Mouse (Mus musculus) neural tube, embryonic 13.5 days (tissue): ENCODE measurements at regions not wholly inside any gene's neighbourhood (a gene's known extent, or its start where the extent isn't known, plus 50 kb on each side); places are given as distances from the start of the nearest gene placed in this dataset.

ENCODE experiments used
- ATAC-seq: fragments of 200-750 bp; cut with Nextera tagmentation; 2 replicates; pipeline ENCODE4 v1.8.0; 2017; ENCODE audit warnings: low read depth, mild to moderate bottlenecking, moderate TSS enrichment, moderate library complexity
- H3K27ac ChIP-seq: fragments of 300-500 bp; sonication (generic); replicated peaks from 2 replicates; pipeline ENCODE4 v1.5.1; 2015; ENCODE audit warnings: moderate library complexity, mild to moderate bottlenecking, inconsistent platforms
- H3K27me3 ChIP-seq: fragments of 300-500 bp; sonication (generic); 2 replicates; pipeline ENCODE4 v1.6.1; 2015; ENCODE audit warnings: mild to moderate bottlenecking, inconsistent platforms
- H3K36me3 ChIP-seq: fragments of 300-500 bp; sonication (generic); 2 replicates; pipeline ENCODE4 v1.6.1; 2015; ENCODE audit warnings: mild to moderate bottlenecking, inconsistent platforms
- H3K4me1 ChIP-seq: fragments of 300-500 bp; sonication (generic); replicated peaks from 2 replicates; pipeline ENCODE4 v1.6.1; 2015; ENCODE audit warnings: inconsistent platforms
- H3K4me2 ChIP-seq: fragments of 300-500 bp; sonication (generic); 2 replicates; pipeline ENCODE4 v1.6.1; 2015; ENCODE audit warnings: inconsistent platforms, mild to moderate bottlenecking, moderate library complexity
- H3K4me3 ChIP-seq: fragments of 300-500 bp; sonication (generic); 2 replicates; pipeline ENCODE4 v1.5.1; 2015; ENCODE audit warnings: mild to moderate bottlenecking, inconsistent platforms
- H3K9ac ChIP-seq: fragments of 300-500 bp; sonication (generic); 2 replicates; pipeline ENCODE4 v1.6.1; 2015; ENCODE audit warnings: moderate library complexity, mild to moderate bottlenecking, inconsistent platforms
- H3K9me3 ChIP-seq: fragments of 300-500 bp; sonication (generic); 2 replicates; pipeline ENCODE4 v1.6.1; 2016; ENCODE audit warnings: inconsistent platforms
- WGBS: fragments of 180-500 bp; shearing (Covaris S2); methylation state at CpG from one replicate; pipeline ENCODE4 v1.1.7; 2015; 5-methylcytosine and 5-hydroxymethylcytosine counted together

GRCm38 (mm10) chr3:138609749-138610148 is 83.8 kb downstream of the Eif4e start:
- Histone ChIP-seq H3K9ac (no peak overlapping the region), H3K4me1 (peaks cover 19% of the 10 kb centered on the region), H3K36me3 (no peaks in the 10 kb centered on the region), H3K4me3 (no peak overlapping the region), H3K27ac (peak overlapping the region; percentile 46; the same call in 1 of the 2 replicates), H3K9me3 (no peaks in the 10 kb centered on the region), H3K27me3 (no peaks in the 10 kb centered on the region), H3K4me2 (no peak overlapping the region)
- WGBS = 64% methylated on average over 1 of the region's 1 CpGs
- ATAC-seq = peak; percentile 56; the same call in 1 of the 2 replicates

- H3K27ac ChIP-seq = no peak overlapping the region
- H3K27me3 ChIP-seq = no peaks in the 10 kb centered on the region
- H3K4me1 ChIP-seq = peaks cover 19% of the 10 kb centered on the region
- no peaks in the 10 kb centered on the region for H3K9me3 ChIP-seq
- H3K4me3 ChIP-seq = no peak overlapping the region
- H3K9ac ChIP-seq = no peak overlapping the region
- ATAC-seq = no peak
- 76% methylated on average over 9 of the region's 9 CpGs for WGBS
- H3K36me3 ChIP-seq = no peaks in the 10 kb centered on the region
- no peak overlapping the region for H3K4me2 ChIP-seq
Measured at GRCm38 (mm10) chr3:138612884-138613653, 87.1 kb downstream of the Eif4e start.

- Histone ChIP-seq H3K27ac (no peak overlapping the region), H3K9me3 (no peaks in the 10 kb centered on the region), H3K27me3 (no peaks in the 10 kb centered on the region), H3K36me3 (no peaks in the 10 kb centered on the region), H3K4me2 (no peak overlapping the region), H3K4me1 (peaks cover 16% of the 10 kb centered on the region), H3K4me3 (no peak overlapping the region), H3K9ac (no peak overlapping the region)
- 92% methylated on average over 3 of the region's 3 CpGs for WGBS
- ATAC-seq = no peak
Measured at GRCm38 (mm10) chr3:138613680-138614079, 87.7 kb downstream of the Eif4e start.

GRCm38 (mm10) chr3:138614899-138615298 is 88.9 kb downstream of the Eif4e start:
- Histone ChIP-seq H3K9ac (no peak overlapping the region), H3K27me3 (no peaks in the 10 kb centered on the region), H3K9me3 (no peaks in the 10 kb centered on the region), H3K27ac (no peak overlapping the region), H3K4me1 (0 out of 2 replicates have a peak, but pooled peaks cover 5% of the 10 kb centered on the region), H3K4me2 (no peak overlapping the region), H3K4me3 (no peak overlapping the region), H3K36me3 (no peaks in the 10 kb centered on the region)
- WGBS = 87% methylated on average over 2 of the region's 2 CpGs
- ATAC-seq = no peak

GRCm38 (mm10) chr3:138620263-138620662 is 94.3 kb downstream of the Eif4e start:
- H3K27ac ChIP-seq = no peak overlapping the region
- WGBS = 77% methylated on average over 4 of the region's 4 CpGs
- ATAC-seq = no peak

GRCm38 (mm10) chr3:138624128-138624527 is 98.1 kb downstream of the Eif4e start:
- no peak for ATAC-seq
- Histone ChIP-seq H3K4me3 (no peak overlapping the region), H3K4me1 (no peaks in the 10 kb centered on the region), H3K9ac (no peak overlapping the region), H3K36me3 (no peaks in the 10 kb centered on the region), H3K4me2 (no peak overlapping the region), H3K27me3 (no peaks in the 10 kb centered on the region), H3K9me3 (no peaks in the 10 kb centered on the region), H3K27ac (no peak overlapping the region)
- 87% methylated on average over 2 of the region's 2 CpGs for WGBS

More at GRCm38 (mm10) chr3:138620263-138620662, 94.3 kb downstream of the Eif4e start:
- H3K4me2 ChIP-seq = no peak overlapping the region
- no peaks in the 10 kb centered on the region for H3K36me3 ChIP-seq
- no peak overlapping the region for H3K9ac ChIP-seq
- H3K27me3 ChIP-seq = no peaks in the 10 kb centered on the region
- no peak overlapping the region for H3K4me3 ChIP-seq
- H3K4me1 ChIP-seq = no peaks in the 10 kb centered on the region
- H3K9me3 ChIP-seq = no peaks in the 10 kb centered on the region

- no peak for ATAC-seq
- Histone ChIP-seq H3K9ac (no peak overlapping the region), H3K27me3 (no peaks in the 10 kb centered on the region), H3K36me3 (no peaks in the 10 kb centered on the region), H3K4me3 (no peak overlapping the region), H3K27ac (no peak overlapping the region), H3K9me3 (no peaks in the 10 kb centered on the region), H3K4me1 (no peaks in the 10 kb centered on the region), H3K4me2 (no peak overlapping the region)
- 95% methylated on average over 4 of the region's 4 CpGs for WGBS
Measured at GRCm38 (mm10) chr3:138626230-138626629, 100.3 kb downstream of the Eif4e start.

GRCm38 (mm10) chr3:138630231-138630630 is 104.3 kb downstream of the Eif4e start:
- no peak overlapping the region for H3K4me2 ChIP-seq
- no peaks in the 10 kb centered on the region for H3K4me1 ChIP-seq
- no peaks in the 10 kb centered on the region for H3K9me3 ChIP-seq
- H3K36me3 ChIP-seq = no peaks in the 10 kb centered on the region
- no peak overlapping the region for H3K4me3 ChIP-seq
- H3K27me3 ChIP-seq = no peaks in the 10 kb centered on the region
- no peak for ATAC-seq
- 82% methylated on average over 13 of the region's 13 CpGs for WGBS
- no peak overlapping the region for H3K9ac ChIP-seq
- H3K27ac ChIP-seq = no peak overlapping the region

- Histone ChIP-seq H3K27ac (no peak overlapping the region), H3K27me3 (no peaks in the 10 kb centered on the region), H3K4me2 (no peak overlapping the region), H3K9ac (no peak overlapping the region), H3K9me3 (no peaks in the 10 kb centered on the region), H3K4me1 (no peaks in the 10 kb centered on the region), H3K36me3 (no peaks in the 10 kb centered on the region), H3K4me3 (no peak overlapping the region)
- 60% methylated on average over 2 of the region's 2 CpGs for WGBS
- ATAC-seq = no peak
Measured at GRCm38 (mm10) chr3:138632086-138632485, 106.1 kb downstream of the Eif4e start.

GRCm38 (mm10) chr3:138642026-138642425 is 100.0 kb upstream of the Tspan5 start:
- Histone ChIP-seq H3K27ac (no peak overlapping the region), H3K27me3 (no peaks in the 10 kb centered on the region), H3K36me3 (no peaks in the 10 kb centered on the region), H3K4me1 (peaks cover 24% of the 10 kb centered on the region), H3K4me3 (no peak overlapping the region), H3K4me2 (no peak overlapping the region), H3K9me3 (peaks cover 5% of the 10 kb centered on the region; the same call in 1 of the 2 replicates), H3K9ac (no peak overlapping the region)
- ATAC-seq = no peak
- 96% methylated on average over 1 of the region's 1 CpGs for WGBS

- peak overlapping the region; percentile 78 for H3K27ac ChIP-seq
Measured at GRCm38 (mm10) chr3:138643951-138644285, 98.1 kb upstream of the Tspan5 start.

GRCm38 (mm10) chr3:138644286-138644951 is 97.6 kb upstream of the Tspan5 start:
- Histone ChIP-seq H3K9ac (peak overlapping the region; percentile 68), H3K27me3 (no peaks in the 10 kb centered on the region), H3K36me3 (no peaks in the 10 kb centered on the region), H3K4me1 (peaks cover 24% of the 10 kb centered on the region), H3K27ac (peak overlapping the region; percentile 78), H3K9me3 (peaks cover 5% of the 10 kb centered on the region; the same call in 1 of the 2 replicates), H3K4me2 (peak overlapping the region; percentile 58), H3K4me3 (peak overlapping the region; percentile 29)
- 1% methylated on average over 19 of the region's 19 CpGs for WGBS
- peak; percentile 73 for ATAC-seq

More at GRCm38 (mm10) chr3:138643951-138644285, 98.1 kb upstream of the Tspan5 start:
- H3K9me3 ChIP-seq = peaks cover 5% of the 10 kb centered on the region; the same call in 1 of the 2 replicates
- peaks cover 24% of the 10 kb centered on the region for H3K4me1 ChIP-seq
- peak overlapping the region; percentile 58 for H3K4me2 ChIP-seq
- 0 out of 2 replicates have a peak, but pooled peaks have one; percentile 7 for ATAC-seq
- no peaks in the 10 kb centered on the region for H3K27me3 ChIP-seq
- H3K4me3 ChIP-seq = peak overlapping the region; percentile 29
- H3K9ac ChIP-seq = peak overlapping the region; percentile 68
- 17% methylated on average over 15 of the region's 15 CpGs for WGBS
- no peaks in the 10 kb centered on the region for H3K36me3 ChIP-seq
